Mouse (Mus musculus): Measurements from ENCODE around the gene Prnd. TPM values are rescaled to one million over a fixed set of nuclear protein-coding genes. Genes with fewer than 3 reads are reported as not detected.
A peak's percentile ranks its signal among the peaks of the same experiment; 100 is the strongest.

Gene Prnd
- polyA plus RNA-seq, 1 experiment from 2014 or later, result 19.0 TPM

DNA sequence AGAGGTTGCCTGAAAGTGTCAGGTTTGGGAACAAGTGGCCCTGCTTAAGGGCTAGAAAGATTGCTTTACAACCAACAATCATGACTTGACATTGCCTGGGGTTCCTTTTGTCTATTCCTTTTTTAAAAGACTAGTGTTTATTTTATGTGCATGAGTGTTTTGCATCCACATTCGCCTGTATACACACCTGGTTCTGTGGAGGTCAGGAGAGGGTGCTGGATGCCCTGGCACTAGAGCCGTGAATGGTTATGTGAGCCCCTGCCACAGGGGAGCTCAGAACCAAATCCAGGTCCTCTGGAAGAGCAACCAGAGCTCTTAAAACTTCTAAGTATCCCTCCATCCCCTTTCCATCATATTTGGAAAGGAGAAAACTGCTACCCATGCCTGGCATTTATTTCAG, 39.8 kb upstream of the Prnd start:
- peak overlapping the region; percentile 83 for H3K4me2 ChIP-seq
- no peak overlapping the region for H3K27ac ChIP-seq (replicated peaks)
- H3K4me1 ChIP-seq, result peaks cover 38% of the 10 kb centered on the region
- H3K27me3 ChIP-seq (replicated peaks), result no peaks in the 10 kb centered on the region
- H3K36me3 ChIP-seq, result peaks cover 22% of the 10 kb centered on the region
- 71% methylated on average over 2 of the region's 2 CpGs for WGBS
- no peak for ATAC-seq (ENCODE audit: extremely low read depth, insufficient number of reproducible peaks, low FRiP score, low TSS enrichment)
- H3K9ac ChIP-seq, result peak overlapping the region; percentile 92
- H3K9me3 ChIP-seq, result no peaks in the 10 kb centered on the region
- H3K4me3 ChIP-seq, result peak overlapping the region; percentile 83

DNA sequence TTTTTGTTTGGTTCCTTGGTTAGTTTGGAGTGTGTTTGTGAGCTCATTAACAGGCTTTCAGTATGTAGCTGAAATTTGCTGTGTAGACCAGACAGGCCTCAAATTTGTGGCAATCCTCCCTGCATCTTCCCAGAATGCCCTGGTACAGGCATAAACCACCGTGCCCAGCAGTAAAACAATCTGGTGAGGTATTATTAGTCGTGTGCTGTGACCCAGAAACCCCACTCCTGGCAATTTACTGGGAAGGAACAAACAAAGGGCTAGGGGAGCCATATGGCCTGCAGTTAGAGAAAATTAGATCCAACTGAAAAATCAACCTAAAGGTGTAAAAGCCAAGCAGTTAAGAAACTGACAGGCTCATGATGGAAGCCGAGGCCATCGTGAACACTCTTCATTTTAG, 39.3 kb upstream of the Prnd start:
- Histone ChIP-seq H3K27ac (replicated peaks) (no peak overlapping the region), H3K9me3 (no peaks in the 10 kb centered on the region), H3K9ac (peak overlapping the region; percentile 92), H3K4me2 (peak overlapping the region; percentile 83), H3K4me1 (peaks cover 37% of the 10 kb centered on the region), H3K36me3 (peaks cover 27% of the 10 kb centered on the region), H3K4me3 (peak overlapping the region; percentile 83), H3K27me3 (replicated peaks) (no peaks in the 10 kb centered on the region)
- ATAC-seq (ENCODE audit: extremely low read depth, insufficient number of reproducible peaks, low FRiP score, low TSS enrichment), result no peak
- WGBS, result 61% methylated on average over 4 of the region's 4 CpGs

DNA sequence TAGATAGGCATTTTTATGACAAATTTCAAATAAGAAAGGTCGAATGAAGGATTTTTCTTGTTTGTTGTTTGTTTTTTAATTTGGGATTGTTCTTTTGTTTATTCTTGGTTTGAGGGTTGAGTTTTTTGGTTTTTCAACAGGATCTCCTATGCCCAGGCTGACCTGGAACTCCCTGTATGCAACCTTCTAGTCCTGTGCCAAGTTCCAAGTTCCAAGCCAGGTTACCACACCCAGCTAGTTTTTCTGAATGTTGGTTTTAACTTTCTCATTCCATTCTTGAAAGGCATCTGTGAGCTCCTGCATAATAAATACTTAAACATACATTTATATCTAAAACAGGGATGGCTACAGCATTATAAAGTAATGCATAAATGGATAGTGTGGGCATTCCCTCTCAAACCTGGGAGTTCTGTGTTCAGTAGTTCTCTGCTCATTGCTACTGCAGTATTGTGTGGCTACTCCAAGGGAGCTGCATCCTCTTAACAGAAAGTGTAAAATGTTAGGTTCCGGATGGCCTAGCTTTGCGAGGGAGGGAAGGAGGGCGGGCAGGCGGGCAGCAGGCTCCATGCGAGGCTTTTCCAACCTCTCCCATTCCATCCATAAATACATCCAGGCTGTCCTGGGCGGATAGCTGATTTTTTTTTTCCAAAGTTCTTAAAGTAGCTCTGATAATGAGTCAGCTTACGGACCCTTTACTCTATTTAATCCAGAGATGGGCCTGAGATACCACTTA, 38.0 kb upstream of the Prnd start:
- 71% methylated on average over 8 of the region's 8 CpGs for WGBS

DNA sequence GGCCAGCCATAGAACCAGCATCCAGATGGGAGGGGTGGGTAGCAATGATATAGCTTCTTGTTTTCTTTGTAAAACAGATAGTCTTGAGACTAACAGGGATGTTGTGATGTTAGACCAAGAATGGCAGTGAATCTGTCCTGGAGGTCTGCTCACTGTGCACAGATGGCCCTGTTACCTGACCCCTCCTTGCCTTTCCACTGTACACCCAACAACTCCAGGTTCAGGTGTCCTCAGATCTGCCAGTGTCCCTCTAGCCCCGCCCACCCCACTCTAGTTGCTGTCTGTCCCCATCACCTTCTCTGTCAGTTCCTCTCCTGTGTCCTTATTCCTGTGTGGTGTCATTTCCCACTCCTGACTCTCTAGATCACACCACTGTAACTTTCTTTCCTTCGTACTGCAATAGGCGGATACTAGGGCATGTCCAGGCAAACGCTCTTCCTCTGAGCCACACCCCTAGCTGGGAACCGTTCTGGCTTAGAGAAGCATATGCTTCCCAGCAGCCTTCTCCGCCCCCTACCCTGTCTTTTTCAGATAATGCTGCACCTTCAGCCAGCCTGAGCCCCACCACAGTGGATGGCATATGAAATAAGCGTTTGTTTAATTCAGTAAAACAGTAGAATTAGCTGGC, 18.3 kb upstream of the Prnd start:
- no peak overlapping the region for H3K4me2 ChIP-seq
- no peaks in the 10 kb centered on the region for H3K9me3 ChIP-seq
- peaks cover 35% of the 10 kb centered on the region for H3K4me1 ChIP-seq
- no peak overlapping the region for H3K27ac ChIP-seq (replicated peaks)
- no peak overlapping the region for H3K4me3 ChIP-seq
- H3K9ac ChIP-seq, result no peak overlapping the region
- peaks cover 14% of the 10 kb centered on the region for H3K36me3 ChIP-seq
- no peaks in the 10 kb centered on the region for H3K27me3 ChIP-seq (replicated peaks)
- 63% methylated on average over 7 of the region's 7 CpGs for WGBS
- no peak for ATAC-seq (ENCODE audit: extremely low read depth, insufficient number of reproducible peaks, low FRiP score, low TSS enrichment)

More for the DNA sequence above, 38.0 kb upstream of the Prnd start:
- H3K9ac ChIP-seq, result no peak overlapping the region
- H3K27me3 ChIP-seq (replicated peaks), result no peaks in the 10 kb centered on the region
- H3K4me2 ChIP-seq, result no peak overlapping the region
- H3K4me3 ChIP-seq, result no peak overlapping the region
- no peak overlapping the region for H3K27ac ChIP-seq (replicated peaks)
- no peaks in the 10 kb centered on the region for H3K9me3 ChIP-seq
- peaks cover 32% of the 10 kb centered on the region for H3K36me3 ChIP-seq
- ATAC-seq (ENCODE audit: extremely low read depth, insufficient number of reproducible peaks, low FRiP score, low TSS enrichment), result no peak
- peaks cover 37% of the 10 kb centered on the region for H3K4me1 ChIP-seq

DNA sequence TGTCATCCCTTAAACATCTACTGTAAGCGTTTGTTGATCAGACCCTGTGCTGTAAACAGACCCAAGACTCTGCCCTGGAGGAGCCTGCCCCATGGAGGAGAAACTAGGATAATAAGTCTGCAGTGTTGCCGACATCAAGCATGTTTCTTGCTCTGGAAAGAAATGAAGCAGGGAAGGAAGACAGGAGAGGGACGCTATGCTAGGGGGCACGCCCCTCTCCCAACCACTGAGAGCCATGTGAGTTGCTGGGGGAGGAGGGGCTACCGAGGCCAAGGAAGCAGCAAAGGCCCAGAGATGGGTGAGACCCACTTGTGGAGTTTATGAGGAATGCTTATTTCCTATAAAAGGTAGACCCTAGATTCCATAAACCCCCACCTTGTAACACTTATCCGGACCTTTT, 17.6 kb upstream of the Prnd start:
- H3K27me3 ChIP-seq (replicated peaks), result no peaks in the 10 kb centered on the region
- no peak overlapping the region for H3K9ac ChIP-seq
- H3K4me3 ChIP-seq, result no peak overlapping the region
- WGBS, result 54% methylated on average over 6 of the region's 6 CpGs
- no peak overlapping the region for H3K4me2 ChIP-seq
- no peak overlapping the region for H3K27ac ChIP-seq (replicated peaks)
- H3K36me3 ChIP-seq, result peaks cover 15% of the 10 kb centered on the region
- ATAC-seq (ENCODE audit: extremely low read depth, insufficient number of reproducible peaks, low FRiP score, low TSS enrichment), result no peak
- H3K9me3 ChIP-seq, result no peaks in the 10 kb centered on the region
- peaks cover 42% of the 10 kb centered on the region for H3K4me1 ChIP-seq

DNA sequence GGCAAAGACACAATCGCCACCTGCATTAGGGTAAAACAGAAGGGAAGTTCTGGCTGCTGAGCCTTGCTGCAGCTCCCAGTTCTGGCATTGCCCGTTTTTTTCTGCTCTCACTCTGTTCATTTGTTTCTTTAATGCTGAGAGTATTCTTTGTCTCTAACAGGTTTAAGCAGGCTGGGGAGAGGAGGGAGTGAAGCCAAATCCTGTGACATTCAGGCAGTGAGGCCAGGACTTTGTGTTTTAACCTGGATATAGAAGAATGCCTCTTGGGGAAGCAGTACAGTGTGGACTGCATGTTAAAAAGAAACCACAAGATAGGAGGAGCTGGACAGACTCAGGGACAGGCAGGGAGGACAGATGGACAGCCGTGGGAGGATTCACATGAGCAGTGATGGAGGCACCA, 17.1 kb upstream of the Prnd start:
- Histone ChIP-seq H3K36me3 (peaks cover 15% of the 10 kb centered on the region), H3K4me3 (no peak overlapping the region), H3K4me2 (no peak overlapping the region), H3K9ac (peak overlapping the region; percentile 34; the same call in 1 of the 2 replicates), H3K4me1 (peaks cover 47% of the 10 kb centered on the region), H3K27ac (replicated peaks) (peak overlapping the region; percentile 17), H3K27me3 (replicated peaks) (no peaks in the 10 kb centered on the region), H3K9me3 (no peaks in the 10 kb centered on the region)
- no peak for ATAC-seq (ENCODE audit: extremely low read depth, insufficient number of reproducible peaks, low FRiP score, low TSS enrichment)
- WGBS, result 76% methylated on average over 3 of the region's 3 CpGs

DNA sequence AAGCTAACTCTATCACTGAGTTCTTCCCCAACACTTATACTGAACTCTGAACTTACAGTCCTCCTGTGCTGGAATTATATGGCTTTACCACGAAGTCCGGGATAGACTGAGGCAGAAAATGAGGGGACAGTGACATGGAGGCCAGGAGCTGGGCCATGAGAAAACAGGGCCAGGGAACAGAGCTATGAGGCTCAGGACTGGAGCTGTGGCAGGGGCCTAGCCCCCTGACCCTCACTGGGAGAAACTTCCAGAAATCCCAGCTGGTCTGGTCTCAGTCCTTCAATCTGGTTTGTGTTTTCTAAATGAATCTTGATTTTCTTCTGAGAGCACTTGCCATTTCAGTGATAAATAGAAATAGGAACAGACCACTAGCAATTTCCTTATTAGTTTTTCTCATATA, 16.4 kb upstream of the Prnd start:
- WGBS, result 85% methylated on average over 2 of the region's 2 CpGs
- no peak overlapping the region for H3K9ac ChIP-seq
- peaks cover 47% of the 10 kb centered on the region for H3K4me1 ChIP-seq
- no peak overlapping the region for H3K4me2 ChIP-seq
- no peaks in the 10 kb centered on the region for H3K27me3 ChIP-seq (replicated peaks)
- ATAC-seq (ENCODE audit: extremely low read depth, insufficient number of reproducible peaks, low FRiP score, low TSS enrichment), result no peak
- H3K36me3 ChIP-seq, result peaks cover 15% of the 10 kb centered on the region
- no peak overlapping the region for H3K27ac ChIP-seq (replicated peaks)
- H3K4me3 ChIP-seq, result no peak overlapping the region
- H3K9me3 ChIP-seq, result no peaks in the 10 kb centered on the region

DNA sequence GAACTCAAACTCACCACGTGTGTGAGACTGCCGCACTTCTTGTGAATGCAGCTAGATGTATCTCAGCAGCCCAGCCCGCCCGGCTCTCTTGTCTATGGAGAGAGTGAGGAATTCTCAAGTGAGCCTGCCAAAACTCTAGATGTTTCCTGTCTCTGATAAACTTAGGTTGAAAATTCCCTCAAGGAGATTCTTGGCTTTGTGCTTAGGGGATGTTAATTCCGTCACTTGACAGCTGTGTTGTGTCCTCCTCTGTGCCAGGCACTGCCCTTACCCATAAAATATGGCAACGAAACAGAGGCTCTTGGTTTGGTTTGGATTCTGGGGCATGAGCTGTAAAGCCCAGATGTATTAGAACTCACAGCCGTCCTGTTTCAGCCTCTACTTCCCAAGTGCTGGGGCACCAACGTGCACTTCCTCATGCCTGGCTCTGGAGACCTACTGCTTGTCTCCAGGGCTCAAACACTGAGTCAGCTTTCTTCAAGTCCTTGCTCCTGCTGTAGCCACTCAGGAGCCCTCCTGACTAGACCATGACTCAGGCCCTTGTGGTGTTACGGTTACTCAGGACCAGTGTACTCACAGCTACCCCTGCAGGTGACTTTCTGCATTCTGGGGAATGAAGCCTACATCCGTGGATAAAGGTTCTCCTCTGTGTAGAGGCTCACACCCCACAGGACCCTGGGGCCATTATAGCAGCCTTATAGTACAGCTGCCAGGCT, 15.1 kb upstream of the Prnd start:
- no peak overlapping the region for H3K4me3 ChIP-seq
- no peak overlapping the region for H3K9ac ChIP-seq
- H3K27ac ChIP-seq (replicated peaks), result peak overlapping the region; percentile 60
- peaks cover 15% of the 10 kb centered on the region for H3K36me3 ChIP-seq
- 44% methylated on average over 10 of the region's 10 CpGs for WGBS
- H3K4me1 ChIP-seq, result peaks cover 47% of the 10 kb centered on the region
- no peak overlapping the region for H3K4me2 ChIP-seq
- H3K9me3 ChIP-seq, result no peaks in the 10 kb centered on the region
- ATAC-seq (ENCODE audit: extremely low read depth, insufficient number of reproducible peaks, low FRiP score, low TSS enrichment), result peak; percentile 50; the same call in 1 of the 2 replicates
- H3K27me3 ChIP-seq (replicated peaks), result no peaks in the 10 kb centered on the region

DNA sequence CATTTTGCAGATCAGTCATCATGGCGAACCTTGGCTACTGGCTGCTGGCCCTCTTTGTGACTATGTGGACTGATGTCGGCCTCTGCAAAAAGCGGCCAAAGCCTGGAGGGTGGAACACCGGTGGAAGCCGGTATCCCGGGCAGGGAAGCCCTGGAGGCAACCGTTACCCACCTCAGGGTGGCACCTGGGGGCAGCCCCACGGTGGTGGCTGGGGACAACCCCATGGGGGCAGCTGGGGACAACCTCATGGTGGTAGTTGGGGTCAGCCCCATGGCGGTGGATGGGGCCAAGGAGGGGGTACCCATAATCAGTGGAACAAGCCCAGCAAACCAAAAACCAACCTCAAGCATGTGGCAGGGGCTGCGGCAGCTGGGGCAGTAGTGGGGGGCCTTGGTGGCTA, 14.3 kb upstream of the Prnd start:
- peaks cover 47% of the 10 kb centered on the region for H3K4me1 ChIP-seq
- H3K9ac ChIP-seq, result no peak overlapping the region
- 95% methylated on average over 10 of the region's 10 CpGs for WGBS
- H3K27me3 ChIP-seq (replicated peaks), result no peaks in the 10 kb centered on the region
- peaks cover 15% of the 10 kb centered on the region for H3K36me3 ChIP-seq
- no peak overlapping the region for H3K27ac ChIP-seq (replicated peaks)
- no peaks in the 10 kb centered on the region for H3K9me3 ChIP-seq
- no peak overlapping the region for H3K4me2 ChIP-seq
- ATAC-seq (ENCODE audit: extremely low read depth, insufficient number of reproducible peaks, low FRiP score, low TSS enrichment), result no peak
- H3K4me3 ChIP-seq, result no peak overlapping the region

DNA sequence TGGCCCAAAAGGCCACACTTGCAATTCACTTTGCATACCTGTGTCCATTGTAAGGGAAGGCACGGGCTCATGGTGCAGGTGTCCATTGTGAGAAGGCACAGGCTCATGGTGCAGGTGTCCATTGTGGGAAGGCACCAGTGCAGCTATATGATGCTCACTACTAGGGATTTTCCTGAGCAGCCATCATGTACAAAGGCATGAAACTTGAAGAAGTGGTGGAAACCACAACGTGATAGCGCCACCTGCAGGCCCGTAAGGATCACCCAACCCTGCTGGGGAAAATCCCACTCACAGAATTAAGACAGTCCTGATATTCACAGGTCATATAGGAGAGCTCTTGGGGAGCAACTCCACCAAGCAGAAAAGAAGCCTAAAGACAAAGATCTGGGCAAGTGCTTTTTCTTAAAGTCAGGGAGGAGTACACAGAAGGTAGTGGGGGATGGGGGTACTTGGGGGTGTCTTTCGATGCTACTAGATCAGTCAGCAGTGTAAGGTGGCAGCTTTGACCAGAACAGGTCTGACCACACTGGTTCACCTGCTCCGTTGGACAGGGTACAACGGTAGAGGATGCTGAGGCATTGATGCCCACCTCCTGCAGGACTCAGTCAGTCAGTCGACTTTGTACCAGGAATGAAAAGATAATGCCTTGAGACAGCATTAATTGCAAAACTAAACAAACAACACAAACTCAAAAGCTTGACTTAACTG, 11.1 kb upstream of the Prnd start:
- no peak for ATAC-seq (ENCODE audit: extremely low read depth, insufficient number of reproducible peaks, low FRiP score, low TSS enrichment)
- Histone ChIP-seq H3K9me3 (no peaks in the 10 kb centered on the region), H3K9ac (no peak overlapping the region), H3K36me3 (peaks cover 13% of the 10 kb centered on the region), H3K27ac (replicated peaks) (no peak overlapping the region), H3K4me2 (no peak overlapping the region), H3K4me3 (no peak overlapping the region), H3K4me1 (peaks cover 28% of the 10 kb centered on the region), H3K27me3 (replicated peaks) (no peaks in the 10 kb centered on the region)
- 37% methylated on average over 8 of the region's 8 CpGs for WGBS

DNA sequence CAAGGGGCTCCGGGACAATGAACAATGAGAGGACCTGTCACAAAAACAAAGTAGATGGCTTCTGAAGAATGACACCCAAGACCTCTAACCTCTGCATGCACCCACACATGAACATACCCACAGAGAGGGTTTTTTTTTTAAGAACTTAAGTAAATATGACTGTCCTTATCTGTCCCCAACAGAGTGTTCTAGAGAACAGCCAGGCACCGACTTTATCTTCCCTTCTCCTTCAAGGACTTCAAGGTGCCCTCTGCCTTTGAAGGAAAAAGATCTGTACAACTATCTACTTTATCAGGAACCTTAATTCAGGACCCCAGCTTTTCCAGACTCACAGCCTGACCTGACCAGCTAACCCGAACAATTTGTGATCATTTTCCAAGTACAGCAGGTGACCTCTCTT, 10.2 kb upstream of the Prnd start:
- peaks cover 13% of the 10 kb centered on the region for H3K36me3 ChIP-seq
- no peak for ATAC-seq (ENCODE audit: extremely low read depth, insufficient number of reproducible peaks, low FRiP score, low TSS enrichment)
- WGBS, result 36% methylated on average over 3 of the region's 3 CpGs

More for the DNA sequence above, 10.2 kb upstream of the Prnd start:
- no peak overlapping the region for H3K27ac ChIP-seq (replicated peaks)
- no peaks in the 10 kb centered on the region for H3K27me3 ChIP-seq (replicated peaks)
- no peak overlapping the region for H3K4me2 ChIP-seq
- no peaks in the 10 kb centered on the region for H3K9me3 ChIP-seq
- no peak overlapping the region for H3K9ac ChIP-seq
- H3K4me1 ChIP-seq, result peaks cover 26% of the 10 kb centered on the region
- no peak overlapping the region for H3K4me3 ChIP-seq
